Mouse (Mus musculus) neutrophil, adult 5-6 weeks (primary cell): ENCODE data around the gene Nrf1. TPM values are rescaled to one million over a fixed set of nuclear protein-coding genes. Genes with fewer than 3 reads are reported as not detected.

Experiments
- ATAC-seq: fragments of 151-379, 151-347 bp; 2 replicates; pipeline ENCODE4 v1.8.0; 2017; ENCODE audit warnings: mild to moderate bottlenecking, moderate TSS enrichment; ENCODE audit not compliant: insufficient number of reproducible peaks, poor library complexity, low FRiP score, severe bottlenecking; ENCODE audit errors: extremely low read depth
- total RNA-seq: library from RNA; stranded (forward); fragments of 200-1000 nt; gene quantifications from 2 replicates; pipeline ENCODE4 v1.2.3, GENCODE M21; 2017

Gene Nrf1
- total RNA-seq, 1 experiment from 2014 or later: 91.0 TPM

DNA sequence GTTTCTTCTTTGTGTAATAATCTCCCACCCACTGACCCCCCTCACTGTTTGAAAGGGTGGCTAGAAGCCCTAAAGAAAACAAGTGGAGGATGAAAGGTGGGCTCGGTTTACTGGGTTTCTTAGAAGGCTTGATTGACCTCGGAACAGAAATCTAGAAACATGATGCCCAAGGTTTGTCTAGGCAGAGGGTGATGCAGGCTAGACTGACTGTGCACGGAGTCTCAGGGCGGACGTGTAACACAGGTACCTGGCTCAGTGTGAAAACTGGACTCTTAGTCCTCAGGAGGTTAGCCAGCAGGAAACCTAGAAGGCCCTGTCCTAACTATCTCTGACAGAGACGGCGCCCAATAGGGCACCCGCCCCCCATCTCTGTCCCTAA lies 124.6 kb downstream of the Nrf1 start:
- ATAC-seq: no peak

DNA sequence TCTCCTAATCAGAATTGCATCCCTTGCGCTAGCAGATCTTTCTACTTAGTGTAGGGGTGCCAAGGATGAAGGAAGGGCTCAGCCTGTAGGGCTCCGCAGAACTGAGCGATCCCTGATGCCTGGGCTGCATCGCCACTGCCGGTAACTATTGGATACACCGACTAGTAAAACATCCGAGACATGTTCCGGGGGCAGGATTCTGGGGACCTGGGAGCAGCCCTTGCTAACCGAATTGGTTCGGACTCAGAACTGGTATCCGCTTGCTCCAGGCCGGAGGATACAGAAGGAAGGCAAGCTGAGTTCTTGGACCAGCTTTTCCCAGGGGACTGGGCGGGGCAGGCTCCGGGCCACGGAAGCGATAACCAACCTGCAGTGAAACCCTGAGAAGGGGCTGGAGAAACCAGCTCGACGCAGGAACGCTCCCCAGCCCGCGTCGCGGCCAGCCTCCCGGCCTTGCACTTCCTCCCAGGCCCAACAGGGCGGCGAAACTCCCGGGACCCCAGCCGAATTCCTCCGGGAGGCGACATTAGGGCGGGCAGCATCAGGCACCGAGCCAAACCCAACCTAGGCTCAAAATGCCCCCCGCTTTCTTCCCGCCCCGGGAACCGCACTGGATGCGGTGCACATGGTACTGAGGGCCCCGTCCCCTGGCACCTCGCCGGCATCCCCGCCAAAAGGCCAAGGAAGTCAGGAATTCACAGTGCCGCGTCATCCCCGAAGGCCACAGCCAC lies 125.2 kb downstream of the Nrf1 start:
- ATAC-seq: no peak

DNA sequence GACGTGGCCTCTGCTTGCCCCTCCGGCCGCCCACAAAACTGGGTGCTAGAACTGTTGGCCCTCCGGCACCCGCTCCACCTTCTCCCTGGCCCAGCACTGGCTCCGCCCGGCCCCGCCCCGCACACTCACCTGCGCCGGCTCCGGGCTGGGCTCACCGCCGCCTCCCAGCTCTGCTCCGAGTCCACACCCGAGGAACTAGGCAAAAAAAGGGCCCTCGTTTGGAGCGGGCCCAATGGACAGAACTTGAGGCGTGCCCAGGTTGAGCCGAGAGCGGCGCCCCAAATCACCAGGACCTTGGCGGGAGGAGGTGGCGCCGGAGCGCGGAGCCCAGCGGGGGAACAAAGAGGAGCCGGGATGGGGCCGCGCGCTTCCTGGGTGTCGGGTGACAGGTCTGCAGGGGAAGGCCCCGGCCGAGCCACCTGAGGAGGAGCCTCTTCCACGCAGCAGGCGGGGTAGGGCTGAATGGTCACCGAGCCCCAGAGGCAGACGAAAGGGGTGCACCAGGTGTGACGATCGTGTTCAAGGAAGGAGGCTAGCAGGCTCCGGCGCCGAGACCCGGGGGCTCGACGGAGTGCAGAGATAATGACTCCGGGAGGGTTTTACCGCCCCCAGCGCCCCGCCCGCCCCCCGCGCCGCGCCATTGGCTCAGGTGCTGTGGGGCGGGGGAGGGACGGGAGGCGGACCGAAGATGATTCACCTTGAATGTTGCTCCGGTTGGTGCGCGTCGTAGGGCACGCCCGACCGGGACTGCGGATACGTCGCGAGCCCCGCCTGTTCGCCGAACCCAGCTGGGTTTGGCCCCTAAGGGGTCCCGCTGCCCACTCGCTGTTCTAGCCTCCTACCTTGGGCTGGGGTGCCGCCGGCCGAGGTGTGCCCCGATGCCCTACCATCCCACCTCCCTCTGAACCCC lies 126.0 kb downstream of the Nrf1 start:
- ATAC-seq: no peak; the same call in 1 of the 2 replicates

DNA sequence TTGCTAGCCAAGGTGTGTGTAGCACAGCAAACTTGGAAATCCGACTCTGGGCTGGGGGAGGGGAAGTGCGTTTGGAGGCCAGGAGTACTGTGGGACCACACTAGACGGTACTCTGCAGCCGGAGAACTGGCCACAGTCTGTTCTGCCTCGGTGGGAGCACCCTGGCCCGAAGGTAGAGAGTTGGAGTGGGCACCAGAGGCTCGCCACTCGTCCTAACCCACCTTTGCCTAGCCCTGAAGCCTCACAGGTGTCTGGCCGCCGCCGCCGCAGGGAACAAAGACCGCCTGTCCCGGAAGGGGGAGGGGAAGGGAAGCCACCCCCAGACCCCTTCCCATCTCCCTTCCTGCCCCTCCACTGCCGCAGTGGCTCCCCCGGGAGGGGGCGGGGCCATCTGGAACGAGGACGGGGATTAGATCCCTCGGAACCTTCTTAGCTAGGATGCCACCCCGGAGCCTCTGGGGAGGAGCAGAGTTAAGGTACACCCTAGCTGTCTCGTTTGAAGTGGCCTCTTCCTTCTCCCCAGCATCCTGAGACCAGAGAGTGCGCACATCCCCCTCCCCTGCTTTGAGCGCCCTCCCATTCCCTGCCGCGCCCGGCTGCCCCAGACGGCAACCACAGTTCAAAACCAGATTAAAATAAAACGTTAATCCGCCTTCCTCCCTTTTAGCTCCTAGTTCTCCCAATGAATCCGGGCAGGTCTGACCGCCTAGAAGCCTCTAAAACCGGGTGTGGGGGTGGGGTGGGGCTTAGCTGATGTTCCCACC lies 126.9 kb downstream of the Nrf1 start:
- no peak for ATAC-seq

DNA sequence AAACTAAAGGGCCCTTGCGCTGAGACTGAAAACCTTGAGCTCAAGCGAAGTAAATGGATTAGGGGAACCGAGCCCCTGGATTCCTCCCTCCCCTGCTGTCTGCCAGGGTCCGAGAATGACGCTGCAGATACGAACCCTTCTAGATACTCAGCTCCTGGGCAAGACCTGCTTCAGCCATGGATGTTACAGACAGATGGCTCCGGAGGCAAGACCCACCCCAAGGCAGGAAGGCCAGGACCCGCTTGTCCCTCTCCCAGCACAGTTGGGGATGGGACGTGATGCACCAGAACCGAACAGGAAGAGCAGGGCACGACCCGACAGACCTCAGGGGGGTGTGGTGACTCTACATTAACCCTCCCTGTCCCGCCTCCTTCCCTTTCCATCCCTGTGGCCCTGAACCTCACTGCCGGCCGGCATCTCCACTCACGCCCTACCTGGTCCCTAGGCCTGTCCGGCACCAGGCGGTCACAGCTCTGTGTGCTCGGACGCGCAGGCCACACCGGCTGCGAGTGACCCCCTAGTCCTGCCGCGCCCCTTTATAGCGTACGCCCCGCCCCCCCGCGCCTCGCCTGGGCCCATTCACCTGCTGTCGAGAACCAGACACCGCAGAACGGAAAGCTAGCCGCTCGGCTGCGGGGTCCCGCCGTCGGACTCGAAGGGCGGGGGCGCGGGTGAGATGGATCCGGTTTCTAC lies 127.6 kb downstream of the Nrf1 start:
- ATAC-seq: no peak

DNA sequence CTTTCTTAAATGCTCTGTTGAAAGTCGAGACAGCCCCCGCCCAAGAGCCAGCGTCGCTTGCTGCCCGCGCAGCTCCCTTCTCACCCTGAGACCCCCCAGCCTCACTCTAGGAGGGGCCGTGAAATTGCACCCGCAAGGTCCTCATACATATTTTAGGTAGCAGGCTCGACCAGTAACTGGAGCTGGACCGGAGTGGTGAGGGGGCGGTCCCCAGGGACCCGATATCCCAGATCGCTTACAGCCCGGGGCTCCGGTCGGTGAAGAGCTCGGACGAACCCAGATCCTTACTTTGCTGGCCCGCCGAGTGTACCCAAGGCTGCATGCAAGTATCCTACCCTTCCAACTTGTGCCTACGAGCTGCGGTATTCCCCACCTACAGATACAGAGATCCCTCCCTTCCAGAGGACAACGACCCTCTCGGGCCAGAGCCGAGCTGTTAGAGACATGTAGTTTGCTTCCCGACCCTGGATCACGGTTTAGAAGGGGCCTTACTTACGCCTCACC lies 128.2 kb downstream of the Nrf1 start:
- ATAC-seq: no peak

DNA sequence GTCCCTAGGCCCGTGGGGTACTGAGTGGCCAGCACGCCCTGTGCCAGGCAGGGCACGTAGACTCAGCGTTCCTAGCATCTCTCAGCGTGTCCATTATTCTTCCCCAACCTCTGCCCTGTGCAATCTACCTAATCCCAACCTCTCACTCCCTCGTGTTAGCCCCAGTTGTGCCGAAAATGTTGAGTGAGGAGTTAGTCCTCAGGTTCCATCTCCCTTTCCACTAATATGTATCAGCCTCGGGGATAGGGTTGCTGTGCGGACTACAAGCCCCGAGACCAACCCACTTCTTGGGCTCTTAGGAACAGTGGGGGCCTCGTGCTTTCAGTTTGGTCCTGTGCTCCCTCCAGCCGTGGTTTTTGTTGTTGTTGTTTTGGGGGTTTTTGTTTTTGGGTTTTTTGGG lies 128.7 kb downstream of the Nrf1 start:
- ATAC-seq: no peak

DNA sequence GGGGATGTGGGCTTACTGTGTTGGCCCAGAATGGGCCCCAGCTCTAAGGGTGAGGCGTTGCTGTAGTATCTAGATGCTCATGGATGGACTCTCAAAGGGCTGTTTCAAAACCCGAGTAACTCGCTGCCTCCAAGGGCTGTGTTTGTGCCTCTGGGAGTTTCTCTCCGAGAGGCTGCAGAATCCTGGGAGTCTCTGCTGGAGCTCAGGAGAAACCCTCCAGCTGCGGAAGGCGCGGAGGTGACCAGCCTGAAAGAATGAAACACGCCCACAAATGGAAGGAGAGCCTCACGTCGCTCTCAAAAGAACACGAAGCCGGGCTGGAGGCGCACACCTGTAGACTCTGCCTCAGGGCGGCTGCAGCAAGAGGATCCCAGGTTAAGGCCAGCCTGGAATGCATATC lies 129.5 kb downstream of the Nrf1 start:
- ATAC-seq: no peak

DNA sequence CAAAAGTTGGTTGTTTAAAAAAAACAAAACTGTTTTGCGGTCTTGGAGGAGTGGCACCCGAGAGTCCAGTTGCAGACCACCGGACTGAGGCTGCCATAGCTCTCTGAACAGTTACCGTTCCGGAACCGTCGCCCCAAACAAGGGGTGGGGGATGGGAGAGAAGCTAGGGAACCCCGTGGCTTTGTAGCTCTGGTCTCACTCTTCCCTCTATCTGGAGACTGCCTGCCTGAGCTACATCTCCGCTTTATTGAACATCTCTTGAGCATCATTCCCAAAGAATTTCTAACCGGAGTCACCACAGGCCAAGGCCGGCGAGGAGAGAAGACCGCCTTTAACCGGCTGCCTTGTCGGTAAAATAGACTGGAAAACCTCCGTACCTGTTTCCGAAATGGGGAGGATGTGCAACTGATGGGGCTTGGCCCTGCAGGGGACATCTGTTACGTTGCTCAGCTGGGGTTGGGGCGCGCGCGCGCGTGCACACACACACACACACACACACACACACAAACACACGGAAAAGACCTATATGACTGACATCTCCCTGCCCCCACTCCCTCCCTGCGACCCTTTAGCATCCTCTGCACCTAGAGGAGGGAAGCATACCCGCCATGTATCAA lies 130.3 kb downstream of the Nrf1 start:
- no peak for ATAC-seq

DNA sequence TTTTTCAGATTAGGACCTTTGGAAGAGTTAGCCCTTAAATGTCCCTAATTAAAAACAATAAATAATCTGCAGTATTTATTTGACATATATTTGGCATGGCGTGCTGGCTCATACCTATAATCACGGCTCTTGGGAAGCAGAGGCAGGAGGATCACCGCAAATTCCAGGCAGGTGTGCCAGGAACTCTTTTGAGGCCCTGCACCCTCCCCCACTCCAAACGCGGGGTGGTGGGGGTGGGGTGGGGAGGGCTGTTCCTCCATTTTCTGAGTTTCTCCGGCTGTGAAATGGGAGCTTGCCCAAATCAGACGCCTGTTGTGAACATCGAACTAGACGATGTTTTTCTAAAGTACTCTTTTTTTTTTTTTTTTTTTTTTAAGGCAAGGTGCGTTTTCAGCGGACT lies 131.3 kb downstream of the Nrf1 start:
- ATAC-seq: no peak

DNA sequence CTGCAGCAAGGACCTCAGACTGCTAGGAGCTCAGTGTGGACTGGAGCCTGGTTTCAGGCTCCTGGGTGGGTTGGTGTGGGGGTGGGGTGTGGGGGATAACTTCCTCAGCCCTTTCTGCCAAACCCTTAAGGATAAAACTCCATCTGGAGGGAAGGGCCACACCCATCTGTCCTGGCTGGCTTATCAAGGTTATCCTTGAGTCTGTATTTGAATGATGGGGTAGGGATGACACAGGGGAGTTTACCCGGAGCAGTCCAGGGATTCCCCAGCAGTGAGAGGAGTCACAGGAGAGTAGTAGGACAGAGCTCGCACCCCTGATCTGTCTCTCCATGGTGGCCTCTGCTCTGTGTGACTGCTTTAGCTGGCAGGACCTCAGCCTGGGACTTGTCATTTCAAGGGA lies 132.5 kb downstream of the Nrf1 start:
- no peak for ATAC-seq

DNA sequence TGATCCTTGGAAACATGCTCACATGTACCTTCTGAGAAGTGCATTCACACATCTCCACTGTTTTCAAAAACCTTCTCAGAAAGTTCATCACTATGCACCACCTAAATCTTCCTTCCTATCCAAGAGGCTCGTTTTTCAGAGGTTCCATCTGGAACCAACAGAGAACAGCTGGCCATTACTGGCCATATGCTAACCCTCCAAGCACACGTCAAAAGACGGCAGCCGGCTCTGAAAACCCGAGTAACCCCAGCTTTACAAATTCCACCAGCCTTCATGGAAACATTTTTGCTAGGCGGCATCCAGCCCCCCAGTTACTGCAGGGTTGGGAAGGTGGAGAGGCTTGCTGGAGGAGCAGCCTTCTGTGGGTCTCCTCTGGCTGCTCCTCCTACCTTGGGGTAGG lies 134.2 kb downstream of the Nrf1 start:
- no peak for ATAC-seq

DNA sequence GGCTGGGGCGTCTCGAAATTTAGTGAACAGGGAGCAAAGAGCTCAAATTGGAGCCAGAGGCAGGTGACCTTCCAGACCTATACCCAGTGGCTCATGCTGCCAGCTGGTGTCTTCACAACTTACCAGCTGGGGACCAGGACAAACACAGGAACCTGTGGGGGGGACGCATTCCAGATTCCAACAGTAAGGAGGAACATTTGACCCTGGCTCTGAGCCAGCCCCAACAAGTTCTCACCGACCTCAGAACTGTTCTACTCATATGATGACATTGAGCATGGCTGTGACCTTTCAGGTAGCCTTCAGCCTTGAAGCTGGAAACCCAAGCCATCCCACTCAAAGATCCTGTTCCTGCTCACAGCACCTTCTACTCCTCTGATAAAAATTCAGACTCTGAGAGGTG lies 135.8 kb downstream of the Nrf1 start:
- no peak for ATAC-seq

DNA sequence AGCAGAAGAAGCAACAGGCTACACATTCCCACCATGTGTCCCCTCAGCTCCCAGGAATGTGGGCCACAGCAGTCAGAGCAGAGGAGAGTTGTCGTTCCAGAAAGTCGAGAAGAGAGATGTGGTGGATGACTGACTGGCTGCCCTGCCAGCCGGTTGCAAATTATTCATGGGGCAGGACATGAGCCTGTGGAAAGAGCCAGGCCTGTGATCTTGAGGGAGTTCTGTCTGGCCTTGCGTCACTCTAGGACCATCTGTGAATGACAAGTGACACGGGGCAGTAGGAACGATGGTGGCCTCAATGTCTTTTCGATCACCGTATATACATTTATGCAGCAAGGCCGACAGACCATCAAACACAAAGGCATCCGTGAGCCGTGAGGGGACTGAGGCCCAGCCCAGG lies 147.9 kb downstream of the Nrf1 start:
- no peak for ATAC-seq

DNA sequence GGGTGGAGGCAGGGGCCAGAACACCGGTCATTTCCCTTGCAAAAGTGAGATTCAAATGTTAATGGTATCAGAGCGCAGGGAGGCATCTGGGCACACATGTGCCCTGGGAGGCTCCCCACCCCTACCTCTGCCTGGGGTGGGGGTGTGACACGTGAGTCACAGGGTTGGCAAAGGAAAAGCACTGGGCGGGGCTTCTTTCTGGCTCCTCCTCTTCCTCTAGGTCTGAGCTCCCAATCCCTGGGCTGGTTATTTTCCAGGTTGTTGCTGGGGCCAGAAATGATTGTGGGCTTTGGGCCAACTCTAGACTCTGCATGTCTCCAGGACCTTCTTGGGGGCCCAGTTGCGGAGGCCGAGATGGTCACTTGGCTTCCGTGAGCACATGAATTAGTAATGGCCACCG lies 148.4 kb downstream of the Nrf1 start:
- no peak for ATAC-seq
